Mouse (Mus musculus) heart, adult 11 months (tissue): Measurements from ENCODE around the gene Cd276.
A peak's percentile ranks its signal among the peaks of the same experiment; 100 is the strongest.

ENCODE experiments used
- DNase-seq: peaks from one replicate; pipeline ENCODE4 v3.0.0; 2022

The Cd276 gene

DNA sequence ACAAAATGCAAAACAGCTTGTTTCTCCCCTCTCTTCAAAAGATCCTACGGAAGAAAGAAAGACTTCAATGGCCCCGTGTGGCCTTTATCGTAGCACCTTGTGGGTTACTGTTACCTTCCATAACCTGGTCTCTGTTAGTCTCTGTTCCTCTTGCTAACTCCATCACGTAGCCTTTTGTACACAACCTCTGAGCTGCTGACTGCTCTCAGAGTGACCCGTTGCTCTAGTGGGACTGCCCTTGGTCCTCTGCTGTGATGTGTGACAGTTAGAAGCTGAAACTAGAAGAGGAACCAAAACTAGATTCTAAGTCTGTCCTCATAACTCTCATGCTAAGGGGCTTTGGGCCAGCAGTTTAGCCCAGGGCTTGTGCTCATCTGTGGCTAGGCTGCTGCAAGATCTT is 44.8 kb downstream of the Cd276 start:
- no peak for DNase-seq

DNA sequence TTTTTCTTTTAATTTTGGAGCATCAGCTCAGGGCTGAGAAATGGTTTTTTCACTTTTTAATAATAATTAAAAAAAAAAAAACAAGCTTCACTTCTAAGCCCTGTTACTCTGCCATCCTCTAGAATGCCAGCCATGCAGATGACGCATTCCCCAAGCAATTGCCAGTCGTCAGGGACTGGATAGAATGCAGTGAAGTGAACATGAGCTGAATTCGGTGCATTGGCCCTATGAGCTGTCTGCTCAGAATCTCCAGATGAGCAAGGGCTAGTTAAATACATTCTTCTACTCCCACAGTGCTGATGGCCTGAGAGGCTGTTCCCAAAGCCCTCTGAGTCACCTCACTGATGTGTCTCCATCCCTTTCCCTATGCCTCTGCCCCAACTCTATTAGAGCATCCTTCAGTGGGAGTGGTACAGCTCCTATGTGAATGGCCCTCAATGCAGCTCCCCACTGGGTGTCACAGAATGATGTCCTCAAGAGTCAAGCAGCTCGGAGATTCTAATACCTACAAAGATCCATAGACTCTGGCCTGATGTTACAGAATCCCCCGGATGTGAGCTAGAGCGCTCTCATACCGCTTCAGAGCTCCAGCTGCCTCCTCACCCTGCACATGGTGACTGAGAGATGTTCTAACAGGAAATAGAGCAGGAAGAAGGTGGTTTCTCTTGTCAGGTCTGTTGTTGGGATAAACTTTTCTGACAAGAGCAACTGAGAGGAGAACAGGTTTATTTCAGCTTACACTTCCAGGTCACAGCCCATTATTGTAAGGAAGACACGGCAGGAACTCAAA is 47.8 kb downstream of the Cd276 start:
- no peak for DNase-seq

DNA sequence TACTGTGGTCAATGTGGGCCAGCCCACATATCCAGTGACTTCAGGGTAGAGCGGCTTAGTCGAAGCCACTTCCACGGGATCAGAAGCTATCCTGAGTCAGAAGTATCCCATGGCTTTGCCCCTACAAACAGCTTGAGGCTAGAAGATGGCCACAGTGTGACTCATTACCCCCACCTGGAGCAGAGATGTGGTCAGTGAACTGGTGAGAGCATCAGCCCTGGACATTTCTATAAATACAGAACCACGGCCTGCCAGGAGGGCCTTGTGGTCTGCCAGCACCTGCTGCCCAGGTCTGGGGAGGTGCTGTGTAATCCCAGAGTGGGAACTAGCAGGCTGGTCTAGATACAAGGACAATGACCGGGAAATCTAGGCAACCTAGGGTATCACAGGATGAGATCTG is 54.3 kb downstream of the Cd276 start:
- no peak for DNase-seq

DNA sequence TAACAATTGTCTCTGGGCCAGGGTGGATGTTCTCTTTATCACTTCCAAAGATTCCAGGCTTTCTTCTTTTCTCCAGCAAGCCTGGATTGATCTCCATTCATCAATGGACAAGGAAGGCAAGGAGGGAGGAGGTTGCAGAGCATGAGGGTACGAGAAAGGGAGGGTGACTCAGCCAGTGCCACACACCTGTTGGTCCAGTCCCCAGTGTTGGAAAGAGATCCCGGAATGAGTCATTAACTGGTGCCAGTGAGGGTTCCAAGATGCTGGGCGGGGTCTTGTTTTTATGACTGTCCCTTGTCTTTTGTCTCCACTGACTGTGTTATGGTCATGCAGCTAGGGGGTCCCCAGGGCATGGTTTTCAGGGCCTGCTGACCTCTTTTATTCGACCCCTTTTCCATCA is 57.3 kb downstream of the Cd276 start:
- no peak for DNase-seq

DNA sequence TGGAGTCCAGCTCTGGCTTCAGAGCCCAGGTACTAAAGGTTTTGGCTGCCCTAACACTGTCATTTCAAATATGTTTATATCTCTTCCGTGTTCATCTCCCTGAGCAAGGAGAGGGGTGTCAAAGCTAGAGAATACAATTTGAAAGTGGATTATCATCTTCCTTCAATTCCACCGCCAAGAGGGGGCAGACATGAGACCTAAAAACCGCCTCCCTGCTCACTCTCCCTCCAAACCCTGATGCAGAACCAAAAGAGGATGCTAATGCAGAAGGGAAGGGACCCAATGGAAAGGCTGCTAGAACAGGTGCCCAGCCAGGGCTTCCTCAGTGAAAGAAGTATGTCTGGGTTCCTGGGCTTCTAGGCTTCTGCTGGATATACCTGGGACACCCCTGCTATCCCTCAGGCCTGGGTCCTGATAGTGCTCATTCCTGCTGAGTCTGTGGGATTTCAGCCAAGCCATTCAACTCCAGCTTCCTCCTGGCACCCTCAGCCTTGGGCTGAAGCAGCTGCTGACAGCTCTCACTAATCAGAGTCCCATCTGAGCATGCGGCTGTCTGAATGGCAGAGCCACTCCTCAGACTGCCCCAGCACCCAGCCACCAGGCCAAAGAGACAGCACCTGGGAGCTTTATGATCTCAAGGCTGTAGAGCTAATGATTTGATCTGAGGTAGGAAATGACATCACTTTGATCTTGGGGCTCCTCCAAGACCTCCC is 58.6 kb downstream of the Cd276 start:
- no peak for DNase-seq

DNA sequence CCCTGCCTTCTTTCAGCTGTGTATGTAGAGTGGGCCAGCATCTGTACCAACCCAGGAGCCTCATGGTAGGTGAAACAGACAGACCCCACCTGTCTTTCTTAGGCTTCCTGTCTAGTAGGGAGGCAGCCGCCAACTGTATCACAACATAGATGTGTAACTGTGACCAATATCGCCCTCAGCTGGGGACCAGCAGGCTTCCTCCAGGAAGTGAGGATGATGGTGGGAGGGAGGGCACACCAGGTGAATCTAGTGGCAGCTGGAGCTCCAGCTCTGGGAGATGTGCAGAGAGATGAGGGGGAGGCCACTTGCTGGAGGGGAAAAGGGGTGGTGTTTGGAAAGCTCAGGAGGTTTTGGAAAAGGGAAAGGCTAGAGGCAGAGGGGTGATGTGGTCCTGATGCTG is 60.2 kb downstream of the Cd276 start:
- no peak for DNase-seq

DNA sequence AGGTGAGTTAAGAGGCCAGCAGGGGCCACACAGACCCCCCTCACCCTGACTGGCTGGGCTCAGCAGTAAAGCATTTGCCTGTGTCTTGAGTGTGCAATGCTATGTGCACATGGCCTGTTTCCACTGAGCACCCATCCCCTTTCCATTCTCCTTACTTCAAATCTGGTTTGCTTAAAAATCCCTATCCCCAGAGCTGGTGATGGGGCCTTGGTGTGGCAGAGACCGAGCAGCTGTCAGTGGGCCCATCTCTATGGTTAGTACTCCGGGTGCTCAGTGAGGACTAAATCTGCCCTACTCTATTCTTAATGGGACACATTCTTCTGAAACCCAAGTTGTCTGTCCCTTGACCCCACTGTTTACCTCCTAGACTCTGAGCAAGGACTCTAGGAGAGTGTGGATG is 64.8 kb downstream of the Cd276 start:
- DNase-seq, result no peak

DNA sequence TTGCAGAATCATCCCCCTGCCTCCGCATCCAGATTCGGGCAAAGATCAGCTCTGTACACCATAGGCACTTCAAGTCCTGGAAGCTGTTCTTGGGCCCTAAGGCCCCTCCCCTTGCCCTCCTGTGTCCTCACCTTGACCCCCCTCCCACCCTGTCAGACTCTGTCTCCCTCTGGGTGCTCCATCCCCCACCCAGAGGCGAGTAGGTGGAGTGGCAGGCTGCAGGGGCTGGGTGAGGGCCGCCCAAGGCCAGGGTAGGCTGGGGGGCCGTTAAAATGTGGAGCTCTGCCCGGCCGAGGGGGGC is 65.4 kb downstream of the Cd276 start:
- no peak for DNase-seq

DNA sequence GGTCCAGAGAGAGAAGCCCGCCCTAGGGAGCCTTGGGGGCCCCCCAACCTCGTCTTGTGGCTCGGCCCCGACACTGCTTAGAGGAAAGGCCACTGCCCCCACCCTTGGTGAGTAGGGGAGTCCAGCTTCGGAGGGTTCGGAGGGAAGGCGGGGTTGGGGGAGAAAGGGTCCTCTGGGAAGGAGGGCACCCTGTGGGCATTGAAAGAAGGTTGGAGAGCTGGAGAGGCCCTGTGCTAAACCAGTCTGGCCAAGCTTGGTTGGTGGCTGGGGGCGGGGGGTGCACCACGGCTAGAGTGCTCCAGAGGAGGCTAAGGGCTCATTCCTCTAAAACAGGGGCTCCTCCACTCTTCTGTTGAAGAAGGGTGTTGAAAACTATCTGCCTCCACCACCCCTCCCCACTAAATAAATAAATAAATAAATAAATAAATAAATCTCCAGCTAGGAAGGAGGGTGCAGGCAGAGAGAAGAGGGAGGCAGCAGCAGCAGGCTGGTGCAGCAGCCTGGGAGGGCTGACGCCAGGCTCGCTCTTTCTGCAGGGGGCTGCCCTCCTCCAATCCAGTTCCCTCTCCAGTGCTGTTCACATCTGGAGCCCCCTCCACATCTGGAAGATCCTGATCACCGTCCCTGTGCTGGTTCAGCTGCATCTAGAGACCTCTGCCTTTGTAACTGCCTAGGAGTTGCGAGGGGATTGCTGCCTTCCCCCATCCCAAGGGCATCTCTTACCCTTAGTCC is 65.9 kb downstream of the Cd276 start:
- no peak for DNase-seq

DNA sequence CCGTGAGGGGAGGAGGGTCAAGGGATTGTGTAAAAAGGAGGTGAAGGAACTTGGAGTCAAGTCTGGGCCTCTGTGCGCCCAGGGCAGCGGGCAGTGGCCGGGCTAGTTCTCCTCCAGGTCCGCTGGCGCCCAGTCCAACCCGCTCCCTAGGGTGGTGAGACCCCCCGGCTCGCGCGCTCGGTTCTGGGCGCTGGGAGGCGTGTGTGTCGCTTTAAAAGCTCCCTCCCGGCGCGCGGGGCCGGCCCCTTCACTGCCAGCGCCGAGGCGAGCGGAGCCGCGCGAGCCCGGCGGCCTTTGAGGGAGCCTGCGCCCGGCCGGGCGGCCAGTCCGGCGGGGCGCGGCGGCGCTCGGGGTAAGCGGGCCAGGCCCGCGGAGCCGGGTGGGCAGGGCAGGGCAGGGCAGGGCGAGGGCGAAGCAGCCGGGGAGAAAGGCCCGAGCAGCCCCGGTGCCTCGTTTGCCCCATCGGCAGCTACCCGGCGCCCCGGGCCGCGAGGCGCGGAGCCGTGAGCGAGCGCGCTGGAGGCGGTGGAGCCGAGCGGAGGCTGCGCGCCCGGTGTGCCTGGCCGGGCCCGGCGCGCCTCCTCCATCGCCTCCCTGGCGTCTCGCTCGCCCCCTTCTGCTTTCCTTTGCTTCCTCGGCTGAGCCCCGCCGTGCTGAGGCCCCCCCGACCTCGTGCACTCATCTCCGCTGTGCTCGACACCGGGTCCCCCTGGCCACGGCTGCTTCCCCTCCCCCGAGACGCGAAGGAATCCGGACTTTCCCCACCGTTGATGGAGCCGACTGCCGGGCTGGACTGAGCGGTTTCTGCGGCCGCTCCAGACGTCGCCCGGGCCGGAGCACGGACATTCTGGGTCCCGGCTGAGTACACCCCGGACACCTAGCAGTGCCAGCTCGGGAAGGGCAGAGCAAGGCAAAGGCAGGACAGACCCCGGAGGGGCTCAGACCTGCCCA is 67.1 kb downstream of the Cd276 start, which contains the start of gene Insyn1:
TSS of gene Insyn1 (plus strand) at position 753 of the 951 bp plus-strand sequence.
- peak; percentile 96 for DNase-seq

DNA sequence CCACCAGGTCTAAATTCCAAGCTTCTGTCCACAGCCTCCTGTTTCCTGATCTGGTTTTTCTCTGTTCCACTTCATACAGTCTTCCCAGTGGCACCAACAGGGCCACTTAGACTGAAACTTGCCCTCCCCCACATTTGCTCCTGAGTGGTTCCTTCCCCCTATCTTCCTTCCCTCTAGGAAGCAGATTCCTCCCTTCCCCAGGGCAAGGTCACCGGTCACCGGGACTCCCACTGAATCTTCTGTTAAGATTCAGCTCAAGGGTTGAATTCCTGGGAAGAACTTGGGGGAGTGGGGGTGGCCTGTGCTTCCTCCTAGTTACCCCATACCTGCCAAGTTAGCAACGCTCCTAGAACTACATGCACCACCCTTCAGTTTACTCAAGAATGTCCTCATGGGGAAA is 68.2 kb downstream of the Cd276 start:
- DNase-seq, result no peak
